Mouse (Mus musculus): ENCODE data around the gene Mybl2. TPM values are rescaled to one million over a fixed set of nuclear protein-coding genes. Genes with fewer than 3 reads are reported as not detected.
A peak's percentile ranks its signal among the peaks of the same experiment; 100 is the strongest.

Gene Mybl2
- polyA plus RNA-seq, 1 experiment from 2014 or later = 19.0 TPM

DNA sequence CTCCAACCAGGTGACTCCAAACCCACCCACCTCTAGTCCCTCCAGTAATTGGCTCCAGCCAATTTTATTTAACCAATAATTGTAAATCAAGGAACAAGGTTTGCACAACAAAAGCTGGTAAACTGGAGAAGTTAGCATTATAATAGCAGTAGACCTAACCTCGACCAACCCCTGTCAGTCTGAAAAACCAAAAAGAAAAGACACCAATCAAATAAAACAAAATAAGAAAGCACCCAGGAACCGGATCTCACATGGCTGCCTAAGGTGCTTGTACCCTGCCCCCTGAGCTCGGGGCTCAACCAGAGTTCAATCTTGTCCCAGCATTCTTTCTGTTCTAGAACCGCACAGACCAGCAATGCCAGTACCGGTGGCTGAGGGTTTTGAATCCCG lies 7.6 kb downstream of the Mybl2 start:
- 80% methylated on average over 6 of the region's 6 CpGs for WGBS
- no peaks in the 10 kb centered on the region for H3K9me3 ChIP-seq (ENCODE audit: control insufficient read depth, low read length)
- no peak overlapping the region for H3K27ac ChIP-seq (ENCODE audit: low read length)
- no peak overlapping the region for H3K4me2 ChIP-seq (ENCODE audit: low read depth, low read length)
- H3K36me3 ChIP-seq (ENCODE audit: control insufficient read depth, insufficient read depth, low read length) = no peaks in the 10 kb centered on the region
- H3K9ac ChIP-seq (ENCODE audit: low read depth, low read length) = no peak overlapping the region
- no peaks in the 10 kb centered on the region for H3K27me3 ChIP-seq (replicated peaks; ENCODE audit: control insufficient read depth, insufficient read depth, low read length)
- no peak overlapping the region for H3K4me3 ChIP-seq (ENCODE audit: low read length)
- ATAC-seq = no peak
- H3K4me1 ChIP-seq (ENCODE audit: control insufficient read depth, insufficient read depth, low read length) = no peaks in the 10 kb centered on the region

DNA sequence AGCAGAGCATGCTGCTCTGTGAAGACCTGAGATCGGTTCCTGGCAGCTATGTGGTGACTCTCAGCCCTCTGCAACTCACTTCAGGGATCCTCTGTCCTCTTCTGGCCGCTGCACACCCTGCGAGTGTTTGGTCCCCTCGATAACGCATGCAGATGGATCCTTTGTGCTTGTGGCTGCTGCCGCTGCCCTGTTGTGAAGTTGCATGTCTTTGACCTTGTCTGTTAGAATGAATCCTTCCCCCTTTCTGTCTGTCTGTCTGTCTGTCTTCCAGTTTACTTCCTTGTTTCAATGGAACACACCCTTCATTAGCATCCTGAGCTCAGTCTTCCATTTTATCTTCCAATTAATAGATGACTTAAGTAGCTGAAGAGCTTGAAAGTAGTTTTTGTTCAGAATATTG lies 11.8 kb downstream of the Mybl2 start:
- WGBS = 92% methylated on average over 6 of the region's 6 CpGs
- Histone ChIP-seq H3K27ac (ENCODE audit: low read length) (no peak overlapping the region), H3K27me3 (replicated peaks; ENCODE audit: control insufficient read depth, insufficient read depth, low read length) (no peaks in the 10 kb centered on the region), H3K9ac (ENCODE audit: low read depth, low read length) (no peak overlapping the region), H3K36me3 (ENCODE audit: control insufficient read depth, insufficient read depth, low read length) (no peaks in the 10 kb centered on the region), H3K4me3 (ENCODE audit: low read length) (no peak overlapping the region), H3K9me3 (ENCODE audit: control insufficient read depth, low read length) (no peaks in the 10 kb centered on the region), H3K4me2 (ENCODE audit: low read depth, low read length) (no peak overlapping the region), H3K4me1 (ENCODE audit: control insufficient read depth, insufficient read depth, low read length) (no peaks in the 10 kb centered on the region)
- ATAC-seq = no peak

DNA sequence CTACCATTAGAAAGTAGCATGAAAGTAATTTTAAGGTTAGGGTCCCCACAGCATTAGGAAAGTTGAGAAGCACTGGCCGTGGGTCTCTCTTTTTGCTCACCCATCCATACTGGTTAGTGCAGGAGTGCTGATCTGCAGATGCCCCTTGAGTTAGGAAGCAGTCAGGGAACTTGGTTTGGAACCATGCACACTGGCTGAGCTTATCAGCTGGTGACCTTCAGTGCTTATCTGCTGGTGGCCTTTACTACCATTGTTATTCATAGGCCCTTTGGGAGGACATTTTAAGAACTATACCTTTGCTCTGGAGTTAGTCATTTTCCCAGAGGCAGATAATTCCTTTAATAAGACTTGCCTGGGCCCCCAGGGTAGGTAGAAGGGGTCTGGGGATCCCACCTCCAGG lies 12.7 kb downstream of the Mybl2 start:
- H3K27me3 ChIP-seq (replicated peaks; ENCODE audit: control insufficient read depth, insufficient read depth, low read length) = no peaks in the 10 kb centered on the region
- no peak overlapping the region for H3K4me2 ChIP-seq (ENCODE audit: low read depth, low read length)
- no peaks in the 10 kb centered on the region for H3K36me3 ChIP-seq (ENCODE audit: control insufficient read depth, insufficient read depth, low read length)
- 0 out of 2 replicates have a peak, but pooled peaks have one; percentile 43 for ATAC-seq
- H3K4me1 ChIP-seq (ENCODE audit: control insufficient read depth, insufficient read depth, low read length) = no peaks in the 10 kb centered on the region
- no peak overlapping the region for H3K4me3 ChIP-seq (ENCODE audit: low read length)
- H3K9ac ChIP-seq (ENCODE audit: low read depth, low read length) = no peak overlapping the region
- H3K27ac ChIP-seq (ENCODE audit: low read length) = no peak overlapping the region
- no peaks in the 10 kb centered on the region for H3K9me3 ChIP-seq (ENCODE audit: control insufficient read depth, low read length)
- WGBS = 77% methylated on average over 1 of the region's 1 CpGs

DNA sequence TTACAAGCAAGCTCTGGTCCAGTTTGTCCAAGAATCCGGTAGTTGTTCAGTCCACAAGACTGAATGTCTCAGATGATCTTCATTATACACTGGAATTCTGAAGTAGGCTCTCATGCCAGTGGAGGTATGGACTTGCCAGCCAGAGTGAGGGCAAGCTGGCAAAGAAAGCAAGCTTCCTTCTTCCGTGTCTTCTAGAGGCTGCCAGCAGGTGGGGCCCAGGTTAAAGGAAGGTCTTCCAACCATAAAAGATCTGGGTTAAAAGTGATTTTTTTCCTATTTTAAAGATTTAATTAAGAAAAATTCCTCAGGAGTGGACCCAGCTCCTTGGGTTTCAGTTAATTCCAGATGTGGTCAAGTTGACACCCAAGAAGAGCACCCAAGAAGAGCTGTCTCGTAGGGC lies 15.7 kb downstream of the Mybl2 start:
- Histone ChIP-seq H3K9ac (ENCODE audit: low read depth, low read length) (no peak overlapping the region), H3K36me3 (ENCODE audit: control insufficient read depth, insufficient read depth, low read length) (no peaks in the 10 kb centered on the region; the same call in 1 of the 2 replicates), H3K4me3 (ENCODE audit: low read length) (no peak overlapping the region), H3K27me3 (replicated peaks; ENCODE audit: control insufficient read depth, insufficient read depth, low read length) (no peaks in the 10 kb centered on the region), H3K4me2 (ENCODE audit: low read depth, low read length) (no peak overlapping the region), H3K4me1 (ENCODE audit: control insufficient read depth, insufficient read depth, low read length) (0 out of 2 replicates have a peak, but pooled peaks cover 6% of the 10 kb centered on the region), H3K27ac (ENCODE audit: low read length) (no peak overlapping the region), H3K9me3 (ENCODE audit: control insufficient read depth, low read length) (no peaks in the 10 kb centered on the region)
- 83% methylated on average over 3 of the region's 3 CpGs for WGBS
- no peak for ATAC-seq

DNA sequence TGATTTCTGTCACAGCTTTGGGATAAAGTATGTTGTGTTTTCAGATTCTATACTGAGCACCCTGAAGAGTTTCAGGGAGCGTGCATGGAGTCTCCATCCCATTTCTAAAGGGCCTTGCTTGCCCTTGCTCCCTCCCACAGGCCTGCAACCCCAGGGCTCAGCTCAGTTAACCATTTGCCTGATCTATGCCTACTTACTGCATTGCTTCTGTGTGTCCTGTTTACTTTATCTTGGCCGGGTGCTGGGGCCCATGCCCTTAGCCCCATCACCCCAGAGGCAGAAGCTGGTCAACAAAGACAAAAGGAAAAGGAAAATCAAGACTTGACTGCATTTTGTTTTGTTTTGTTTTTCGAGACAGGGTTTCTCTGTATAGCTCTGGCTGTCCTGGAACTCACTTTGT lies 17.1 kb downstream of the Mybl2 start:
- Histone ChIP-seq H3K4me3 (ENCODE audit: low read length) (no peak overlapping the region), H3K9me3 (ENCODE audit: control insufficient read depth, low read length) (no peaks in the 10 kb centered on the region), H3K27me3 (replicated peaks; ENCODE audit: control insufficient read depth, insufficient read depth, low read length) (no peaks in the 10 kb centered on the region), H3K9ac (ENCODE audit: low read depth, low read length) (no peak overlapping the region), H3K4me1 (ENCODE audit: control insufficient read depth, insufficient read depth, low read length) (0 out of 2 replicates have a peak, but pooled peaks cover 6% of the 10 kb centered on the region), H3K4me2 (ENCODE audit: low read depth, low read length) (no peak overlapping the region), H3K27ac (ENCODE audit: low read length) (no peak overlapping the region), H3K36me3 (ENCODE audit: control insufficient read depth, insufficient read depth, low read length) (no peaks in the 10 kb centered on the region; the same call in 1 of the 2 replicates)
- no peak for ATAC-seq
- WGBS = 73% methylated on average over 3 of the region's 3 CpGs

DNA sequence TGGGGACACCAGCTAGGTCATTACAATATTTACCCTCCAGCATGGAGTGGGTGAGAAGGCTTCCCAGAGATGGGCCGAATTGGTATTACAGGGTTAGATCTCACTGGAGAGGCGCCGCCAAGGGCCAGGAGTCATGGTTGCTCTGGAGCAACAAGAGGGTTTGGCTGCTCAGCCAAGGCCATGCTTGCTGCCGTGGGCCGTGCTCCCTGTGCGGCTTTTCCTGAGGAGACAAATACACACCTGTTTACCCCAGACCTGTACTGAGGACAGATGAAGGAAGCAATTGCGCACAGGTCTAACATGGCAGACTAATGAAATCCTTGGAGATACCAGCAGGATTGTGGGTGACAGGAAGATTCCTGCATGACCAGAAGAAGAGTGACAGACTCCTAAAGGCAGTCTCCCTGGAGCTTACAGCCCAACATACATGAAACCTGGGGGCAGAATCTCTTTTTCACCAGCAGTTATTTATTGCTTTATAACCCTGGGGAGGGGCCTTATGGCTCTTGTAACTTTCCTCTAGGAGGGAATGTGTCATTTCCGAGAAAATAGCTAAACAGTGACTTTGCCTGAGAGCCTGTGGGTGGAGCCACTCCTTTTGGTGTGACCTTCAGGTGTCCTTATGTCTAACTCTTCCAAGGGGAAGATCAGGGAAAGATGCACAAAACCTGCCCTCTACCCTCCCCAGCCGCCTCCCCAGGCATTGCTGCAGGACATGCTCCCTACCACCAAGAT lies 18.7 kb downstream of the Mybl2 start:
- H3K27me3 ChIP-seq (replicated peaks; ENCODE audit: control insufficient read depth, insufficient read depth, low read length) = no peaks in the 10 kb centered on the region
- no peak overlapping the region for H3K4me3 ChIP-seq (ENCODE audit: low read length)
- H3K9me3 ChIP-seq (ENCODE audit: control insufficient read depth, low read length) = no peaks in the 10 kb centered on the region
- H3K9ac ChIP-seq (ENCODE audit: low read depth, low read length) = 0 out of 2 replicates have a peak overlapping the region, but pooled peaks have one; percentile 21
- peaks cover 3% of the 10 kb centered on the region for H3K36me3 ChIP-seq (ENCODE audit: control insufficient read depth, insufficient read depth, low read length)
- H3K4me2 ChIP-seq (ENCODE audit: low read depth, low read length) = peak overlapping the region; percentile 3; the same call in 1 of the 2 replicates
- peak overlapping the region; percentile 76 for H3K27ac ChIP-seq (ENCODE audit: low read length)
- peak; percentile 89 for ATAC-seq
- WGBS = 51% methylated on average over 9 of the region's 9 CpGs
- H3K4me1 ChIP-seq (ENCODE audit: control insufficient read depth, insufficient read depth, low read length) = 0 out of 2 replicates have a peak, but pooled peaks cover 6% of the 10 kb centered on the region

DNA sequence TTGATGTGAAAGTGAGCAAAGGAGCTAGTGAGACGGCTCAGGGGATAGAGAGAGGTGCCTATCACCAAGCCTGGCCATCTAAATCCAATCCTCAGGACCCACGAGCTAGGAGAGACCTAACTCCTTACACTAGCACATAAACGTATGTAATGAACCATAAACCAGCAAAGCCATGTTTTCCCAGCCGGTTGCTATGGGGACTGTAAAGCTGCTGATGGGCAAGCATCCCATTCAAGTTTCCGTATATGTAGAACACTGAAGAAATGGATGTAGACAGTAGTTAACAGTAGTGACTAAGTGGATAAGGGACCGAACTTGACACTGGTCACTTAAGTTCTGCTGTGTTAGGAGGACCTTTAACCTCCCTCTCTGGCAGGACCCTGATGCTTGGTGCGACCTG lies 19.5 kb downstream of the Mybl2 start:
- H3K9me3 ChIP-seq (ENCODE audit: control insufficient read depth, low read length) = no peaks in the 10 kb centered on the region
- peaks cover 3% of the 10 kb centered on the region for H3K36me3 ChIP-seq (ENCODE audit: control insufficient read depth, insufficient read depth, low read length)
- 83% methylated on average over 7 of the region's 7 CpGs for WGBS
- no peak overlapping the region for H3K4me3 ChIP-seq (ENCODE audit: low read length)
- H3K9ac ChIP-seq (ENCODE audit: low read depth, low read length) = no peak overlapping the region
- 0 out of 2 replicates have a peak, but pooled peaks cover 6% of the 10 kb centered on the region for H3K4me1 ChIP-seq (ENCODE audit: control insufficient read depth, insufficient read depth, low read length)
- no peak overlapping the region for H3K4me2 ChIP-seq (ENCODE audit: low read depth, low read length)
- no peak for ATAC-seq
- H3K27me3 ChIP-seq (replicated peaks; ENCODE audit: control insufficient read depth, insufficient read depth, low read length) = no peaks in the 10 kb centered on the region
- no peak overlapping the region for H3K27ac ChIP-seq (ENCODE audit: low read length)

DNA sequence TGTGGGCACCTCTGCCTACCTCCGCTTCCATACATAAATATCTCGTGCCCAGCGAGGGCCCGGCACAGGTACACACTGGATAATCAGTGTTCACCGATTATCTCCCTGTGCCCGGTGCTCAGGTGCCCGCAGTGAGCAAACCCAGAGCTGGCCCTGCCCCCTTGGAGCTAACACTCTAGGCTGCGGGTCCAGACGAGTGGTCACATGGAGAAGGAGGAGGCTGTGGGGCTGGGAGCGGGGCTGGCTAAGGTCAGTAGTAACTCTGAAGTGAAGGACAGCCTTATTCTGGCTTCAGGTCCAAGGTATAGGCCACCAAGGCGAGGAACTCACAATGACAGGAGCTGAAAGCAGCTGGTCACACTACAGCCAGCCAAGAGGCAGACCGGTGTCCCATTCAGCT lies 20.3 kb downstream of the Mybl2 start:
- H3K9me3 ChIP-seq (ENCODE audit: control insufficient read depth, low read length) = no peaks in the 10 kb centered on the region
- no peak overlapping the region for H3K9ac ChIP-seq (ENCODE audit: low read depth, low read length)
- H3K4me1 ChIP-seq (ENCODE audit: control insufficient read depth, insufficient read depth, low read length) = 0 out of 2 replicates have a peak, but pooled peaks cover 6% of the 10 kb centered on the region
- H3K4me2 ChIP-seq (ENCODE audit: low read depth, low read length) = no peak overlapping the region
- H3K27ac ChIP-seq (ENCODE audit: low read length) = no peak overlapping the region
- 93% methylated on average over 12 of the region's 12 CpGs for WGBS
- H3K36me3 ChIP-seq (ENCODE audit: control insufficient read depth, insufficient read depth, low read length) = peaks cover 3% of the 10 kb centered on the region
- H3K4me3 ChIP-seq (ENCODE audit: low read length) = no peak overlapping the region
- ATAC-seq = no peak
- no peaks in the 10 kb centered on the region for H3K27me3 ChIP-seq (replicated peaks; ENCODE audit: control insufficient read depth, insufficient read depth, low read length)

DNA sequence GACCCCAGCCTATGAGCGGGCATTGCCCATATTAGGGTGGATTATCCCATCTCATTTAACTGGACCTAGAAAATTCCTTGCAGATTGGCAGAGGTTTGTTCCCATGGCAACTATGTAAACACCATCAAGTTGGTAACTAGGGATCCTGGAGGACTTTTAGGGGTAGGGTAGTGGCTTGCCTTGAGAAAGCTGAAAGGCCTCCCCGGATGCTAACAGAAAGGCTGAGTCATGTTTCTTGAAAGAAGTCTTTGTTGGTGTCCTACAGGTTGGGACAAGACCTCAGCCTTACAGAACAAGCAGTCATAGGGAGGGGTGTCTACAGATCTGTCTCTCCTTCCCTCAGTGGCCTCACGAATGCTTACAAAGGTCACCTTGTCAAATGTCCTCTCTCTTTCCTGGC lies 20.7 kb downstream of the Mybl2 start:
- Histone ChIP-seq H3K9me3 (ENCODE audit: control insufficient read depth, low read length) (no peaks in the 10 kb centered on the region), H3K36me3 (ENCODE audit: control insufficient read depth, insufficient read depth, low read length) (peaks cover 3% of the 10 kb centered on the region), H3K27ac (ENCODE audit: low read length) (no peak overlapping the region), H3K27me3 (replicated peaks; ENCODE audit: control insufficient read depth, insufficient read depth, low read length) (no peaks in the 10 kb centered on the region), H3K4me2 (ENCODE audit: low read depth, low read length) (no peak overlapping the region), H3K4me3 (ENCODE audit: low read length) (no peak overlapping the region), H3K9ac (ENCODE audit: low read depth, low read length) (no peak overlapping the region), H3K4me1 (ENCODE audit: control insufficient read depth, insufficient read depth, low read length) (0 out of 2 replicates have a peak, but pooled peaks cover 6% of the 10 kb centered on the region)
- no peak for ATAC-seq
- 77% methylated on average over 3 of the region's 3 CpGs for WGBS
